Mouse (Mus musculus) macrophage (primary cell): ENCODE measurements around the gene Bcl11b. TPM values are rescaled to one million over a fixed set of nuclear protein-coding genes. Genes with fewer than 3 reads are reported as not detected.

ENCODE experiments used
- H3K27ac ChIP-seq: fragments of 350-480 bp; formaldehyde crosslinking; 2 replicates; pipeline ENCODE4 v1.9.0; 2021
- H3K36me3 ChIP-seq: fragments of 350-480 bp; formaldehyde crosslinking; 2 replicates; pipeline ENCODE4 v1.9.0; 2021; ENCODE audit errors: inconsistent target
- H3K4me3 ChIP-seq: fragments of 350-480 bp; formaldehyde crosslinking; 2 replicates; pipeline ENCODE4 v1.9.0; 2021; ENCODE audit errors: inconsistent target
- H3K79me2 ChIP-seq: fragments of 350-480 bp; formaldehyde crosslinking; 2 replicates; pipeline ENCODE4 v1.9.0; 2021; ENCODE audit errors: inconsistent target
- WGBS: methylation state at CpG from one replicate; pipeline ENCODE4 v1.1.7; 2026; ENCODE audit warnings: inconsistent platforms; ENCODE audit not compliant: missing documents; 5-methylcytosine and 5-hydroxymethylcytosine counted together
- polyA plus RNA-seq: library from polyadenylated mRNA; stranded (reverse); fragments of 250-400 nt; gene quantifications from 3 replicates; pipeline ENCODE4 v1.2.4, GENCODE M21; 2018; ENCODE audit warnings: inconsistent platforms

The Bcl11b gene
- polyA plus RNA-seq, 1 experiment from 2014 or later: not detected

DNA sequence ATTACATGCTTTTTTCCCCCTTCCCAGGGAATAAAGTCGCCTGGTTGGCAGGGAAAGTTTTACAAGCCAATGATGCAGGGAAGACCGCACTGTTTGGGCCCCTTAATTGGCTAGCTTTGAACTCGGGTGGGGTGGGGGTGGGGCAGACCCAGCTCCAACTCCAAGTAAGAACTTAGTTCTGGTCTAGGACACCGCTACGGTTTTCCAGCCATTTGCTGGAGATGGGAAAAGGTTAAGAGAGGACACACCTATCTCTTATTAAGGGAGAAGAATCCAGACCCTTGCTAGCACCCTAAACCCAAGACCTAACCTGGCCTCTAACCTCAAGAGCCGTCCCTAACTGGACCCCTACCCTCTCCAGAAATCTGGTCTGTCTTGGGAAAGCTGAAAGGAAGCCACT, 22.2 kb downstream of the Bcl11b start:
- H3K4me3 ChIP-seq: no peak overlapping the region
- no peaks in the 10 kb centered on the region for H3K36me3 ChIP-seq
- H3K79me2 ChIP-seq: no peaks in the 10 kb centered on the region
- WGBS: 57% methylated on average over 6 of the region's 6 CpGs
- H3K27ac ChIP-seq: no peak overlapping the region

DNA sequence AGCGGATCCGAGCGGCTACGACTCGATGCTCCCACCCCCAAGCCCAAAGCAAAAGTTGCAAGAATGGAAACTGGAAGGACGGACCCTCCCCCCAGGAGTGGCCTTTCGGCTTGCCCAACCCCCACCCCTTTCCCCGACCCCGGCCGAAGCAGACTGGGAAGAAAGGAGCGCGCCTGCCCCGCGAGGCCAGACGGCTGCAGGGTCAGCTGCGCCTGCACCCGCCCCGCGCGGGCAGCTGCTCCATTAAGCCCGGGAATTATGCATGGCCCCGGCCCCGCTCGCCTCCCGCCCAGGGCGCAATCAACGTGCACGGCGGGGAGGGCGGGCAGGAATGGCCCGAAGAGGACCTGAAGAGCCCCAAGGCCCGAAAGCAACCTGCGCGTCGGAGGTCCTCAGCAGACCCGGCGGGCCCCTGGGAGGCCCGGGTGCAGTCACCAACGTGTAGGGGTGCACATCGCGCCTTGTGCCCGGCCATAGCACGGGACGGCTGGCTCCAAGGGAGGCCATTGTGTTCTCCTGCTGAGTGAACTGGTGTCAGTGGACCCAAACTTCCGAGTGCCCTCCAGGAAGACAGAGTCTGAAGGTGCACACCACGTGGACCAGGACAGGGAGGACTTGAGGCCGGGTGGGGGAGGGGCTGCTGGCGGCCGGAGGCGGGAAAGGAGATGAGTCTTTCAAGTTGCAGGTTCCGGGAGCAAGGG, 23.0 kb downstream of the Bcl11b start:
- Histone ChIP-seq H3K4me3 (no peak overlapping the region), H3K27ac (no peak overlapping the region), H3K79me2 (no peaks in the 10 kb centered on the region), H3K36me3 (no peaks in the 10 kb centered on the region)
- WGBS: 3% methylated on average over 51 of the region's 51 CpGs

DNA sequence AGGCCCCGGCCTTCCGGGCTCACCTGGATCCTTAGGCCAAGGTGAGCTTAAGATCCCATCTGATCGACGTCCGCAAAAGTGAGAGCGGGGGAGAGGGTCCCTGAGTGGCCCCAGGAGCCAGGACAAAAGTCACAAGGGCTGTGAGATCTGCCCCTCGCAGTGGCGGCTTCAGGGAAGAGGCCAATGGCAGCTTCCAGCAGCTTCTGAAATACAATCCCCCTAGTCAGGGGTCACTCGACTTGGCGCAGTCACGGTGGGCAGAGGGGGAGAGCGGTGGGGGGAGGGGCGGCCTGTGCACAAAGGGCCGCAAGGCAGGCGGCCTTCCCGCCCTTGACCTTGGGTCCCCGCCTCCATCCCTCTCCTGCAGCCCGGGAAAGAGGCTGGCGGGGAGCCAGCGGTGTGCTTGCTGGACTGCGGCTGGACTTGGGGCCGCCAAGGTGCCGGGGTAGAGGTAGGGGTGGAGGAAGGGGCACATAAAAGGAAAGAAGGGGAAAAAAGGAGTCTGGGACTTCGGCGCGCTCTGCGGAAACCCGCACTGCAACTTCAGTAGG, 23.6 kb downstream of the Bcl11b start:
- WGBS: 5% methylated on average over 28 of the region's 28 CpGs
- Histone ChIP-seq H3K4me3 (no peak overlapping the region), H3K79me2 (no peaks in the 10 kb centered on the region), H3K36me3 (no peaks in the 10 kb centered on the region), H3K27ac (no peak overlapping the region)

DNA sequence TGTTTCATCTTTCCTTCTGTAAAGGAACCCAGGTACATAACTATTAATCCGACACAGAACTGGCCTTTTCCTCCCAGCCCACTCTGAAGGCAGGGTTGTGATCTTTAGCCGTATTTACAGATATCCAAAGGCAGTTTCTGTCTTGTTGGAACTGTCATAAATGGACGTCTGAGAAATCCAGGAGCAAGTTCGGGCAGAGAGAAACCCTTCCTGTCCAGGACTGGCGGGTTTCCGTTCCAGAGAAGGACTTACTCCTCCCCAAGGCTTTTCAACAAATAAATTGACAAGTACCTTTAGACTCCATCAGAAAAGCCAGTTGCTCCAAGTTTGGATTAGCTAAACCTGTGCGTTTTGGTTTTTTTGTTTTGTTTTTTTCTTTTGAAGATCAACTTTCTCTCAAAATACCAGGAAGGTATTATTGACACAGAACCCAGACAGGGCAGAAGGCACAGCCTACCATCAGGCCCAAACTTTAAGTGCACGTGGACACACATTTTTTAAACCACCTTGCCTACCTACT, 24.6 kb downstream of the Bcl11b start:
- Histone ChIP-seq H3K79me2 (no peaks in the 10 kb centered on the region), H3K36me3 (no peaks in the 10 kb centered on the region)
- 65% methylated on average over 8 of the region's 8 CpGs for WGBS

DNA sequence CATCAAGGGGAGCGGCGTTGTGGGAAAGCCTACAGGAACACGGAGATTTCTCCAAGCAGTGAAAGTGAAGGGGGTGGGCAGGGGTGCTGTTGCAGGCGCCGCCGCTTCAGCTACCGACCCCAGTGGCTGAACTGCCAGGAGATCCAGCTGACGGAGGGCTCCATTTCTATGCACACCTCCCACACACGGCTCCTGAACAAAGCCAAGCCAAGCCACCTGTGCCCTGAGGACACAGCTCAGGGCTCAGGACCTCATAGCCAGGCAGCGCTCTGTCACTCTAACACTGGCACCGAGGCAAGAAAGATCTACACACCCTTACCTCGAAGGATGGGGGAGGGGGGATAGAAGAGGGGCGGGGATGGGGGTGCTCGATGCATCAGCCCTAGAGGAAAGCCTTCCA, 25.3 kb downstream of the Bcl11b start:
- Histone ChIP-seq H3K36me3 (no peaks in the 10 kb centered on the region), H3K27ac (no peak overlapping the region)
- 22% methylated on average over 14 of the region's 14 CpGs for WGBS

More for the DNA sequence above, 24.6 kb downstream of the Bcl11b start:
- Histone ChIP-seq H3K4me3 (no peak overlapping the region), H3K27ac (no peak overlapping the region)

DNA sequence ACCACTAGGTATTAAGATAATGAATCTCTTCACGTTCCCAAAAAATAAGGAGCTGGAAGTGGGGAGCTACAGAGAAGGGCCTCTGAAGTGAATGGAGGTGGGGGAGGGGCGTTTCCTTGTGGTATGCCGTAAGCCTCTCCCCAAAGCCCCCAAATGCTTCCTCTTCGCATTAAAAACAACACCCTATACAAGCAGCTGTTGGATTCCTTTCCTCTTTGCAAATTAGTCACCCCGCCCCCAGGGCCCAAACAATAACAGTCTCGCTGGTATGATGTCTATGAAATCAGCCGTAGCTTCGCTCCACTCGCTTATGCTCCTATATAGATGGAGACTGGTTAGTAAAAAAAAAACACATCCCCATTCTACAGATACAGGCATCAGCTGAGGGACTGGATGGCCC, 25.9 kb downstream of the Bcl11b start:
- 6% methylated on average over 9 of the region's 9 CpGs for WGBS
- no peaks in the 10 kb centered on the region for H3K79me2 ChIP-seq
- H3K4me3 ChIP-seq: no peak overlapping the region
- no peak overlapping the region for H3K27ac ChIP-seq
- no peaks in the 10 kb centered on the region for H3K36me3 ChIP-seq

More for the DNA sequence above, 25.3 kb downstream of the Bcl11b start:
- H3K79me2 ChIP-seq: no peaks in the 10 kb centered on the region
- H3K4me3 ChIP-seq: no peak overlapping the region

DNA sequence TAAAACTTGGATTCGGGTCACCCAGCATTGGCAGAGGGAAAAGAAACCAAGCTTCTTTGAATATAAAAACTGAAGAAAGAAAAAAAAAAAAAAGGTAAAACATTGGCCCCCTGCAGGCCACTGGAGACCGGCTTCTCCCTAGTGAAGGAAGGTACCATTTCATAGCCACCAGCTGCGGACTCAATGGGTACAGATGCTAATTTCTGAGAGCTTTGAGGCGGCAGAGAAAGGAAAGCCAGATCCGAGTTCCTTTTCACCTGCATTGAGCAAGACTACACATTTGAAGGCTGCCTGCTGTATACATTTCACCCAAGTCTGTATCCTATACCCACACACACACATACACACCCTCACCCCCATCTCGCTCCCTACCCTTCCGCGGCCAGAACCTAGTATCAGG, 26.3 kb downstream of the Bcl11b start:
- Histone ChIP-seq H3K36me3 (no peaks in the 10 kb centered on the region), H3K79me2 (no peaks in the 10 kb centered on the region), H3K27ac (no peak overlapping the region), H3K4me3 (no peak overlapping the region)
- WGBS: 25% methylated on average over 8 of the region's 8 CpGs

DNA sequence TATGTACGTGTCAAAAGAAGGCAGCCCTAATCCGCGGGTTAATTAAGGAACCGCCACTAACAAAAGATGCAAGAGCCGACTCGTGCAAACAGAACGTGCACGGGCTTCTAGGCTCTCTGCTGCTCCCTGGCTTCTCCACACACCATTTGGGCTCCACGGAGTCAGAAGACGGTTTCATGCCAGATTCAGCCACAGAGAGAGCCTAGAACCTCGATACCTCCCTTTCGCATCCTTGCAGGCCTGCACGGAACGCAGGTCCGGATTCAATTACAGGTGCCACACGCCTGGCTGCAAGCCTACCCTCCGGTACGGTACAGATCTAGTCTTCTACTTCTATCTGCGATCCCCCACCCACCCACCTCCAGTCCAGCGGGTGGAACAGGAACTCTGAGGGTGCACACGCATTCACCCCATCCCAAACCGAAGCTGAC, 26.8 kb downstream of the Bcl11b start:
- H3K27ac ChIP-seq: no peak overlapping the region
- 20% methylated on average over 22 of the region's 22 CpGs for WGBS
- H3K79me2 ChIP-seq: no peaks in the 10 kb centered on the region
- H3K36me3 ChIP-seq: no peaks in the 10 kb centered on the region
- H3K4me3 ChIP-seq: no peak overlapping the region

DNA sequence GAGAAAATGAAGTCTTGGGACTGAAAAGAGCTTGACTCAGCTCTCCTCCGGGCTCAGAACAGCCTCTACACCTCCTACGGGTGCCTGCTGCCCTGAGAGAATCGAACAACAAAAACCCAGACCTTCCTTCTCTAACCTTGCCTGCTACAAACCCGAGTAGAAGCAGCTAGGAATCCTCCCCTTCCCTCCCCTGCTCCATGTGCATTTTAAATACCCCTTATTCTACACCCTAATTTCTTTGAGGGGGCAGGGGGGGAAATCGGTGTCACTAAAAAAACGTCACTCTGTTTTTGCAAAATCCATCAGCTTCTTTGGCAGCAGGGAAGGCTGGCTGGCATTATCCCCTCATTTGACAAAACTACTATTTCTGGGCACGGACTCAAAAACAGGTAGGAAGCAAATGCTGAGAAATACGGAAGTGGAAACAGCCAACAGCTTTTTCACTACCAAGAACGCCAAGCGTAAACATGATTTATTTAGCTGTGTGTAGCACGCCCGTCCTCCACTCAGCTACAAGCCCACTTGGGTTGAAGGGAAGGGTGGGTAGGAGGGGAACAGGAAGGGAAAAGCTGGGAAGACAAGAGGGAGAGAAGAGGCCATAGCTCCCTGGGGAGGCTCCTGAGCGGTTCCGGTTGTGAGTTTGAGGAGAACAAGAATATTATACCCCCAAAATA, 27.4 kb downstream of the Bcl11b start:
- Histone ChIP-seq H3K27ac (no peak overlapping the region), H3K4me3 (no peak overlapping the region), H3K36me3 (no peaks in the 10 kb centered on the region), H3K79me2 (no peaks in the 10 kb centered on the region)
- WGBS: 6% methylated on average over 14 of the region's 14 CpGs

DNA sequence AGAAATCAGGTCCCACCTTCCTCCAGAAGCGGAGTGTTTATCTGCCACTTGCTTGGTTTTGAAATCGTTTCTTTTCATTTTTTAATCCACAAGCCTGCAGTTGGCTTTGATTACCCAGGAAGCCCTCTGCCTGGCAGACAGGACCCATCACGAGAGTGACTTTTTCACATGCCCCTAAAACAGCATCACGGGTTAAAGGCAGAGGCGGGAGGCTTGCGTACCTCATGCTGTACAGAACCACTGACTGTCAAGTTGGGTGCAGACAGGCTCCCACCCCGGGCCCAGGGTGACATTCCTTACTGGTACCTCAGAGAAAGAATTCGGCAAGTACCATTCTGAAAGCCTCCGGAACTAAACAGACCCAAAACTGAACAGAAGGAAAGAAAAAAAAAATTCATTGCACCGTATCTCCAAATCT, 27.9 kb downstream of the Bcl11b start:
- H3K4me3 ChIP-seq: no peak overlapping the region
- WGBS: 67% methylated on average over 9 of the region's 10 CpGs
- no peaks in the 10 kb centered on the region for H3K36me3 ChIP-seq
- no peaks in the 10 kb centered on the region for H3K79me2 ChIP-seq
- no peak overlapping the region for H3K27ac ChIP-seq

DNA sequence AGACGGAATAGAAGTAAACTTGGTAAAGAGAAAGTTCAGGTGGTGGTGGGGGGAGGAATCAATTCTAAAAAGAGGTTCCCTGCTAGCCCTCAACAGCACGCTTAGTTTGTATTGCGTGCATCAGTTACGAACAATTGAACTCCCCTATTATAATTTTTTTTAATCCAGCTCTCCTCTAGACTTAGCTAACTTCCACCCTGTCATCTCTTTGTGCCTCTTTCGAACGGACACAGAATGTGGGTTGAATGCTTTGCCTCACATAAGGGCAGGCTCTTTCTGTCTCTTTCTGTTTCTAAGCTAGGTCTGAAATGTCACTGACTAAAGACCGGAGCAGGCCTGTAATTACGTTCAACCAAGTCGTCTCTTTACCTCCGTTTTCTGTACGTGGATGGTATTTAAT, 28.9 kb downstream of the Bcl11b start:
- WGBS: 94% methylated on average over 10 of the region's 11 CpGs
- Histone ChIP-seq H3K79me2 (no peaks in the 10 kb centered on the region), H3K27ac (no peak overlapping the region), H3K36me3 (no peaks in the 10 kb centered on the region), H3K4me3 (no peak overlapping the region)

DNA sequence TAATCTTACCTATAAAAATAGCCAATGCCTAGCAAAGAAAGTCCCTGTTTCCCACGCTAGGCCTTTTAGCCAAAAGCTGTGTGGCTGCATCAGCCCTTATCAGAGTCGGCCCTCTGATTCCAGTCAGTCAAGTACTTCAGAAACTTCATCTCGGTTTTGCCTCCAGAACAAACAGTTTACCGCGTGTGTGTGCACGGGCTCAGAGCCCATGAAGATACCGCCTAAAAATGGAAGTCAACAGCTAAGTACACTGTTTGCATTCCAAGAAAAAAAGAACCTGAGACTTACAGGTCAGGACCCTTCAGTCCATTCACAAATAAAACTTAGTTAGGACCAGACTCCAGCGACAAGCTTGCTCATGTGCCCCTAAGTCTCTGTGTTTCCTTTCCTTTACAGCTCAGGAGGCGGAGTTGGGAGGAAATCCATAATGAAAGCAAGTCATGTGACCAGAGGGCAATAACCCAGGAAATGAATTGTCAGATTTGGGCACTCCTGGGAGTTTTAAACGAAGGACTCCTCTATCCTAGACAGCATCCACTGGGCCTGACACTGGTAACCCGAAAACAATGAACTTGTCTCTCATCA, 29.8 kb downstream of the Bcl11b start:
- H3K27ac ChIP-seq: no peak overlapping the region
- H3K4me3 ChIP-seq: no peak overlapping the region
- no peaks in the 10 kb centered on the region for H3K36me3 ChIP-seq
- no peaks in the 10 kb centered on the region for H3K79me2 ChIP-seq
- 72% methylated on average over 11 of the region's 11 CpGs for WGBS

DNA sequence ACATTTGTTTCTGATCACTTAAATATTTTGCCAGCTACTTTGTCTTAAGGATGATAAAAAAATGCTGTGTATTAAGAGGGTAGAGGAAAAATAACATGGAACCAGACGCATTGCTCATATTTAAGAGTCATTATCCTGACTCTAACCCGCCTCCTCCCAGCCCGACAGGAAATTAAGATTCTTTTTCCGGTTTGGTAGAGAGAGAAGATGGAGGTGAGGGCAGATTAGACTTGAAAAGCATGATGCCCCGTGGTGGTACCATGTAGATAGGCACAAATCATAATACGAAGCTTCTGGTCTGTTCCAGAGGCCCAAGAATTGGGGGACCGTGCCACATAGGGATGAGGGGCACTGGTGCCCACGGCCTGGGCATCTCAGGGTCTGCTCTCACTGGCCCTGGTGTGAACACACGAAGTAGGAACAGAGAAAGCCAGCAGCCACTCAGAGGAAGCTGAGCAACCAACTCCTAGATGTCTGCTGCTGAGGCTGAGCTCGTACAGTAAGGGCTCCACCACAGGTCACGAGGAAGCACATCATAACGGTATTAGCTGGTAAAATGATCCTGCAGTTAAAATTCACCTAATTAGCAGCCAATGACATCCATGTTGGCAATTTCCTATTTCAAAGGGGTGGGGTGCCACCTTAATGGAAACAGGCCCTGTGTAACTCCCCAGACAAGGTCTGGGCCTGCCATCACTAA, 32.2 kb downstream of the Bcl11b start:
- no peak overlapping the region for H3K4me3 ChIP-seq
- H3K27ac ChIP-seq: no peak overlapping the region
- no peaks in the 10 kb centered on the region for H3K79me2 ChIP-seq
- WGBS: 76% methylated on average over 12 of the region's 12 CpGs
- no peaks in the 10 kb centered on the region for H3K36me3 ChIP-seq

DNA sequence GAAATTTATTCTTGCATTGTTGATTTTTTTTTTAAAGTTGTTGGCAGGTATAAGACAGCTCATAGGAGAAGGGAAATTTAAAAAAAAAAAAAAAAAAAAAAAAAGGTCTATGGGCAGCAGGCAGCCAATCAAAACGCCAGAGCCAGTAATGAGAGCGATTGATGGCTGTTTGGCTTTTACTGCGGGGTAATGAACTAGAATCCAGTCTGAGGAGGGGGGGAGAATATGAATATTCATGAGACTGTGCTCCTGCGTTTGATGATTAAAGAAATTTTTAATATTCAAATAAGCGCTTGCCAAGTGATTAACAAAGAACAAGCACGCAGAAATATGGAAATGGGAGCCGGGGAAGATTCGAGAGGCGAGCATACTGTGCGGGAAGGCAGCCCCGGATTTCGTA, 32.8 kb downstream of the Bcl11b start:
- H3K27ac ChIP-seq: no peak overlapping the region
- 55% methylated on average over 12 of the region's 12 CpGs for WGBS
- no peaks in the 10 kb centered on the region for H3K36me3 ChIP-seq
- no peaks in the 10 kb centered on the region for H3K79me2 ChIP-seq
- H3K4me3 ChIP-seq: no peak overlapping the region
